Mouse (Mus musculus): Measurements from ENCODE around the gene Aebp2. TPM values are rescaled to one million over a fixed set of nuclear protein-coding genes. Genes with fewer than 3 reads are reported as not detected.
A peak's percentile ranks its signal among the peaks of the same experiment; 100 is the strongest.

Aebp2 gene
- polyA plus RNA-seq, 1 experiment from 2014 or later = 9.7 TPM

- Histone ChIP-seq H3K9me3 (no peaks in the 10 kb centered on the region), H3K4me3 (replicated peaks) (no peak overlapping the region), H3K27ac (no peak overlapping the region), H3K9ac (no peak overlapping the region), H3K27me3 (replicated peaks) (no peaks in the 10 kb centered on the region), H3K4me2 (replicated peaks) (no peak overlapping the region), H3K4me1 (replicated peaks) (no peaks in the 10 kb centered on the region), H3K36me3 (no peaks in the 10 kb centered on the region)
- WGBS = 94% methylated on average over 11 of the region's 11 CpGs
- no peak for ATAC-seq
Measured at GRCm38 (mm10) chr6:140684403-140684802, 61.9 kb downstream of the Aebp2 start.

- Histone ChIP-seq H3K36me3 (no peaks in the 10 kb centered on the region), H3K4me1 (replicated peaks) (no peaks in the 10 kb centered on the region), H3K27ac (no peak overlapping the region), H3K4me2 (replicated peaks) (no peak overlapping the region), H3K9ac (no peak overlapping the region), H3K4me3 (replicated peaks) (no peak overlapping the region), H3K9me3 (no peaks in the 10 kb centered on the region), H3K27me3 (replicated peaks) (no peaks in the 10 kb centered on the region)
- ATAC-seq = no peak
- WGBS = 67% methylated on average over 16 of the region's 16 CpGs
Measured at GRCm38 (mm10) chr6:140689617-140690404, 67.3 kb downstream of the Aebp2 start.

GRCm38 (mm10) chr6:140692160-140692559 is 69.7 kb downstream of the Aebp2 start:
- no peak for ATAC-seq
- no peaks in the 10 kb centered on the region for H3K36me3 ChIP-seq
- no peaks in the 10 kb centered on the region for H3K4me1 ChIP-seq (replicated peaks)
- no peak overlapping the region for H3K9ac ChIP-seq
- no peak overlapping the region for H3K27ac ChIP-seq
- no peaks in the 10 kb centered on the region for H3K9me3 ChIP-seq
- H3K4me2 ChIP-seq (replicated peaks) = no peak overlapping the region
- no peaks in the 10 kb centered on the region for H3K27me3 ChIP-seq (replicated peaks)
- no peak overlapping the region for H3K4me3 ChIP-seq (replicated peaks)
- 70% methylated on average over 6 of the region's 6 CpGs for WGBS

- 52% methylated on average over 12 of the region's 12 CpGs for WGBS
- H3K4me2 ChIP-seq (replicated peaks) = no peak overlapping the region
Measured at GRCm38 (mm10) chr6:140696192-140696879, 73.9 kb downstream of the Aebp2 start.

GRCm38 (mm10) chr6:140697994-140698393 is 75.5 kb downstream of the Aebp2 start:
- H3K36me3 ChIP-seq = no peaks in the 10 kb centered on the region
- H3K9ac ChIP-seq = no peak overlapping the region
- no peak overlapping the region for H3K4me3 ChIP-seq (replicated peaks)
- no peaks in the 10 kb centered on the region for H3K27me3 ChIP-seq (replicated peaks)
- WGBS = 88% methylated on average over 11 of the region's 11 CpGs
- no peak overlapping the region for H3K4me2 ChIP-seq (replicated peaks)
- H3K9me3 ChIP-seq = no peaks in the 10 kb centered on the region
- no peaks in the 10 kb centered on the region for H3K4me1 ChIP-seq (replicated peaks)
- ATAC-seq = no peak
- no peak overlapping the region for H3K27ac ChIP-seq

More at GRCm38 (mm10) chr6:140696192-140696879, 73.9 kb downstream of the Aebp2 start:
- Histone ChIP-seq H3K4me1 (replicated peaks) (no peaks in the 10 kb centered on the region), H3K36me3 (no peaks in the 10 kb centered on the region), H3K27ac (no peak overlapping the region), H3K4me3 (replicated peaks) (no peak overlapping the region), H3K9ac (no peak overlapping the region), H3K9me3 (no peaks in the 10 kb centered on the region), H3K27me3 (replicated peaks) (no peaks in the 10 kb centered on the region)
- ATAC-seq = no peak

GRCm38 (mm10) chr6:140698596-140698995 is 76.1 kb downstream of the Aebp2 start:
- no peak for ATAC-seq
- no peak overlapping the region for H3K4me2 ChIP-seq (replicated peaks)
- 93% methylated on average over 1 of the region's 1 CpGs for WGBS
- no peak overlapping the region for H3K9ac ChIP-seq
- H3K27ac ChIP-seq = no peak overlapping the region
- no peaks in the 10 kb centered on the region for H3K4me1 ChIP-seq (replicated peaks)
- no peaks in the 10 kb centered on the region for H3K27me3 ChIP-seq (replicated peaks)
- H3K9me3 ChIP-seq = no peaks in the 10 kb centered on the region
- no peak overlapping the region for H3K4me3 ChIP-seq (replicated peaks)
- H3K36me3 ChIP-seq = no peaks in the 10 kb centered on the region

GRCm38 (mm10) chr6:140701259-140701658 is 78.8 kb downstream of the Aebp2 start:
- H3K9ac ChIP-seq = no peak overlapping the region
- no peak overlapping the region for H3K4me2 ChIP-seq (replicated peaks)
- no peaks in the 10 kb centered on the region for H3K4me1 ChIP-seq (replicated peaks)
- ATAC-seq = no peak
- H3K9me3 ChIP-seq = no peaks in the 10 kb centered on the region
- H3K27ac ChIP-seq = no peak overlapping the region
- no peaks in the 10 kb centered on the region for H3K27me3 ChIP-seq (replicated peaks)
- 78% methylated on average over 6 of the region's 6 CpGs for WGBS
- H3K36me3 ChIP-seq = no peaks in the 10 kb centered on the region
- H3K4me3 ChIP-seq (replicated peaks) = no peak overlapping the region

GRCm38 (mm10) chr6:140705132-140705531 is 82.7 kb downstream of the Aebp2 start:
- H3K4me1 ChIP-seq (replicated peaks) = no peaks in the 10 kb centered on the region
- no peak overlapping the region for H3K4me2 ChIP-seq (replicated peaks)
- no peaks in the 10 kb centered on the region for H3K9me3 ChIP-seq
- H3K4me3 ChIP-seq (replicated peaks) = no peak overlapping the region
- H3K36me3 ChIP-seq = no peaks in the 10 kb centered on the region
- no peak for ATAC-seq
- H3K27me3 ChIP-seq (replicated peaks) = no peaks in the 10 kb centered on the region
- H3K9ac ChIP-seq = no peak overlapping the region
- WGBS = 77% methylated on average over 10 of the region's 10 CpGs
- no peak overlapping the region for H3K27ac ChIP-seq

- H3K9me3 ChIP-seq = no peaks in the 10 kb centered on the region
- no peak for ATAC-seq
Measured at GRCm38 (mm10) chr6:140706056-140706455, 83.6 kb downstream of the Aebp2 start.

GRCm38 (mm10) chr6:140708059-140708458 is 85.6 kb downstream of the Aebp2 start:
- Histone ChIP-seq H3K4me3 (replicated peaks) (no peak overlapping the region), H3K27me3 (replicated peaks) (no peaks in the 10 kb centered on the region), H3K36me3 (no peaks in the 10 kb centered on the region), H3K27ac (no peak overlapping the region), H3K4me2 (replicated peaks) (no peak overlapping the region), H3K4me1 (replicated peaks) (no peaks in the 10 kb centered on the region), H3K9me3 (no peaks in the 10 kb centered on the region), H3K9ac (no peak overlapping the region)
- ATAC-seq = no peak
- 61% methylated on average over 10 of the region's 10 CpGs for WGBS

More at GRCm38 (mm10) chr6:140706056-140706455, 83.6 kb downstream of the Aebp2 start:
- WGBS = 89% methylated on average over 5 of the region's 5 CpGs
- Histone ChIP-seq H3K9ac (no peak overlapping the region), H3K27ac (no peak overlapping the region), H3K36me3 (no peaks in the 10 kb centered on the region), H3K4me1 (replicated peaks) (no peaks in the 10 kb centered on the region), H3K27me3 (replicated peaks) (no peaks in the 10 kb centered on the region), H3K4me2 (replicated peaks) (no peak overlapping the region), H3K4me3 (replicated peaks) (no peak overlapping the region)

GRCm38 (mm10) chr6:140709415-140710107 is 87.1 kb downstream of the Aebp2 start:
- H3K4me3 ChIP-seq (replicated peaks) = no peak overlapping the region
- no peak for ATAC-seq
- WGBS = 78% methylated on average over 6 of the region's 6 CpGs

GRCm38 (mm10) chr6:140712754-140713153 is 90.3 kb downstream of the Aebp2 start:
- Histone ChIP-seq H3K36me3 (no peaks in the 10 kb centered on the region), H3K9ac (no peak overlapping the region), H3K4me1 (replicated peaks) (no peaks in the 10 kb centered on the region), H3K27me3 (replicated peaks) (no peaks in the 10 kb centered on the region), H3K4me3 (replicated peaks) (no peak overlapping the region), H3K4me2 (replicated peaks) (no peak overlapping the region), H3K9me3 (no peaks in the 10 kb centered on the region), H3K27ac (no peak overlapping the region)
- 9% methylated on average over 11 of the region's 11 CpGs for WGBS
- peak; percentile 61 for ATAC-seq

More at GRCm38 (mm10) chr6:140709415-140710107, 87.1 kb downstream of the Aebp2 start:
- Histone ChIP-seq H3K27me3 (replicated peaks) (no peaks in the 10 kb centered on the region), H3K4me1 (replicated peaks) (no peaks in the 10 kb centered on the region), H3K9me3 (no peaks in the 10 kb centered on the region), H3K9ac (no peak overlapping the region), H3K27ac (no peak overlapping the region), H3K4me2 (replicated peaks) (no peak overlapping the region), H3K36me3 (no peaks in the 10 kb centered on the region)

Data from intestine, embryonic 15.5 days (tissue).